11 mouse cellular contexts compared by ENCODE assay signal in genomic region chr7:132458493-132458892, GRCm38 (mm10).
DNase-seq lines count a peak whose midpoint lies in the region; ATAC-seq and TF ChIP-seq lines count a peak whose summit lies in the region.
"Had no signal": no experiment of that assay in that cellular context is flagged by ENCODE, and none has a peak within 500 bp of the region (broad histone marks: within the 10 kb centered on the region; RNA-seq: fewer than 3 reads in every experiment).

No protein-coding gene starts in this region.

- DNase-seq in brain, embryonic 14.5 days (ENCODE audit: low read depth) = peak; percentile 90
- DNase-seq in embryonic facial prominence, embryonic 10.5 days (ENCODE audit: low spot score) = peak; percentile 29
- no peak for DNase-seq in midbrain, embryonic 11.5 days (ENCODE audit: low spot score, missing footprints)
- DNase-seq in layer of hippocampus, postnatal 14 days (ENCODE audit: low spot score in 2 of 2) = no peak
- DNase-seq in adrenal gland, adult (ENCODE audit: inconsistent age in 2 of 2, low spot score in 1 of 2) = no peak
- DNase-seq in heart, adult 2 months = no peak
- DNase-seq: lung, postnatal 4 days had no signal

- no peak overlapping the region for H3K4me2 ChIP-seq in forebrain, embryonic 16.5 days (ENCODE audit: low read length)
- no peak overlapping the region for H3K4me2 ChIP-seq in midbrain, embryonic 11.5 days

- H3K9ac ChIP-seq in forebrain, embryonic 16.5 days (replicated peaks; ENCODE audit: low read depth, low read length) = no peak overlapping the region
- H3K9ac ChIP-seq in midbrain, embryonic 11.5 days (ENCODE audit: low read length) = no peak overlapping the region
- H3K9ac ChIP-seq in heart, adult 2 months (ENCODE audit: low read depth, low read length) = no peak overlapping the region

- no peak for TF ChIP-seq EP300 in heart, adult 2 months (IDR thresholded peaks at IDR 0.05; ENCODE audit: insufficient read depth, low read depth, low read length)

- peaks cover 10% of the 10 kb centered on the region for H3K27me3 ChIP-seq in embryonic facial prominence, embryonic 10.5 days (replicated peaks; ENCODE audit: low read depth, poor library complexity, severe bottlenecking)
- no peaks in the 10 kb centered on the region for H3K27me3 ChIP-seq in forebrain, embryonic 16.5 days (replicated peaks; ENCODE audit: control insufficient read depth, insufficient read depth, low read length)
- no peaks in the 10 kb centered on the region; the same call in 1 of the 2 replicates for H3K27me3 ChIP-seq in midbrain, embryonic 11.5 days (ENCODE audit: control insufficient read depth, insufficient read depth, low read length)
- H3K27me3 ChIP-seq in heart, adult 2 months (ENCODE audit: control insufficient read depth, insufficient read depth, low read length) = no peaks in the 10 kb centered on the region

- H3K4me1 ChIP-seq in embryonic facial prominence, embryonic 10.5 days = peaks cover 16% of the 10 kb centered on the region
- H3K4me1 ChIP-seq in forebrain, embryonic 16.5 days (replicated peaks; ENCODE audit: control insufficient read depth, insufficient read depth, low read length) = peaks cover 17% of the 10 kb centered on the region
- peaks cover 13% of the 10 kb centered on the region for H3K4me1 ChIP-seq in midbrain, embryonic 11.5 days (ENCODE audit: control insufficient read depth, insufficient read depth, low read length)
- peaks cover 2% of the 10 kb centered on the region; the same call in 1 of the 2 replicates for H3K4me1 ChIP-seq in heart, adult 2 months (ENCODE audit: control insufficient read depth, insufficient read depth, low read length)

- no peak for TF ChIP-seq POLR2A in brain, embryonic 14.5 days (IDR thresholded peaks at IDR 0.05; ENCODE audit: borderline replicate concordance, extremely low read depth, insufficient read depth, insufficient read length, poor library complexity, severe bottlenecking)
- no peak for TF ChIP-seq POLR2A in heart, adult 2 months (IDR thresholded peaks at IDR 0.05; ENCODE audit: insufficient read depth, low read depth, low read length)

- H3K79me2 ChIP-seq in heart, adult 2 months (replicated peaks; ENCODE audit: control insufficient read depth, insufficient read depth, low read length) = no peaks in the 10 kb centered on the region

- H3K27ac ChIP-seq in embryonic facial prominence, embryonic 10.5 days (replicated peaks) = peak overlapping the region; percentile 51; the same call in 1 of the 2 replicates
- H3K27ac ChIP-seq in forebrain, embryonic 16.5 days (ENCODE audit: low read length) = peak overlapping the region; percentile 34
- peak overlapping the region; percentile 31; the same call in 1 of the 2 replicates for H3K27ac ChIP-seq in midbrain, embryonic 11.5 days (ENCODE audit: low read depth, low read length)
- no peak overlapping the region for H3K27ac ChIP-seq in heart, adult 2 months
- H3K27ac ChIP-seq: kidney, postnatal 0 days had no signal

- H3K4me3 ChIP-seq in embryonic facial prominence, embryonic 10.5 days = no peak overlapping the region
- H3K4me3 ChIP-seq in forebrain, embryonic 16.5 days (replicated peaks; ENCODE audit: low read length) = no peak overlapping the region
- H3K4me3 ChIP-seq in midbrain, embryonic 11.5 days (ENCODE audit: low read depth, low read length) = no peak overlapping the region
- no peak overlapping the region for H3K4me3 ChIP-seq in heart, adult 2 months

- ATAC-seq in forebrain, embryonic 16.5 days = 0 out of 2 replicates have a peak, but pooled peaks have one; percentile 40
- no peak for ATAC-seq in midbrain, embryonic 11.5 days (ENCODE audit: low FRiP score)
- no peak for ATAC-seq in erythroid progenitor cell, adult 5-6 weeks (replicated peaks; ENCODE audit: low FRiP score, poor library complexity, severe bottlenecking)
- ATAC-seq: inflammation-experienced regulatory T-cells, adult 6 months had no signal

- no peaks in the 10 kb centered on the region for H3K9me3 ChIP-seq in embryonic facial prominence, embryonic 10.5 days
- H3K9me3 ChIP-seq in forebrain, embryonic 16.5 days (ENCODE audit: control insufficient read depth, low read length) = no peaks in the 10 kb centered on the region
- no peaks in the 10 kb centered on the region; the same call in 1 of the 2 replicates for H3K9me3 ChIP-seq in midbrain, embryonic 11.5 days (ENCODE audit: control insufficient read depth, low read length)

- WGBS in embryonic facial prominence, embryonic 10.5 days = 49% methylated on average over 7 of the region's 7 CpGs
- WGBS in forebrain, embryonic 16.5 days = 16% methylated on average over 7 of the region's 7 CpGs
- WGBS in midbrain, embryonic 11.5 days = 41% methylated on average over 7 of the region's 7 CpGs
- WGBS in heart, adult 2 months = 75% methylated on average over 7 of the region's 7 CpGs

- H3K36me3 ChIP-seq in embryonic facial prominence, embryonic 10.5 days (replicated peaks) = no peaks in the 10 kb centered on the region
- H3K36me3 ChIP-seq in forebrain, embryonic 16.5 days (ENCODE audit: control insufficient read depth, insufficient read depth) = no peaks in the 10 kb centered on the region
- no peaks in the 10 kb centered on the region for H3K36me3 ChIP-seq in midbrain, embryonic 11.5 days (ENCODE audit: control insufficient read depth, insufficient read depth, low read length)
- H3K36me3 ChIP-seq in heart, adult 2 months (ENCODE audit: control insufficient read depth, insufficient read depth, low read length) = no peaks in the 10 kb centered on the region

- intact Hi-C loops in heart, adult 2 months (cut with DNase I) = no loop called here

- 0 out of 2 replicates have a peak, but pooled peaks have one; percentile 1 for TF ChIP-seq CTCF in brain, embryonic 14.5 days (IDR thresholded peaks at IDR 0.05; ENCODE audit: borderline replicate concordance, extremely low read depth, insufficient read depth, insufficient read length)
- no peak for TF ChIP-seq CTCF in heart, adult 2 months (IDR thresholded peaks at IDR 0.05)

Comparison
In these comparisons a context has a peak if more than half of its experiments do, and no peak if none do; other contexts are left out.
1. DNase-seq: peak in brain, embryonic 14.5 days (single experiment) and embryonic facial prominence, embryonic 10.5 days (single experiment); none in midbrain, embryonic 11.5 days (single experiment), layer of hippocampus, postnatal 14 days (0 of 2), adrenal gland, adult (0 of 2) and heart, adult 2 months (0 of 2).